Mouse (Mus musculus): ENCODE results near the gene Tcam1. TPM values are rescaled to one million over a fixed set of nuclear protein-coding genes. Genes with fewer than 3 reads are reported as not detected.
A peak's percentile ranks its signal among the peaks of the same experiment; 100 is the strongest.

Tcam1 gene
- total and polyA plus RNA-seq, 3 experiments, result 4.6 to 8.9 TPM; not detected in 1

- no peak for DNase-seq (ENCODE audit: low read depth, low spot score)
- no peak overlapping the region for H3K27ac ChIP-seq (ENCODE audit: control insufficient read depth, low read depth, low read length)
These were observed 29.0 kb downstream of the Tcam1 start for GRCm38 (mm10) chr11:106305348-106306064.

GRCm38 (mm10) chr11:106306065-106306385 is 29.6 kb downstream of the Tcam1 start:
- no peak overlapping the region for H3K27ac ChIP-seq (ENCODE audit: control insufficient read depth, low read depth, low read length)
- no peaks in the 10 kb centered on the region for H3K9me3 ChIP-seq (replicated peaks; ENCODE audit: insufficient read depth, low read length)
- H3K36me3 ChIP-seq (ENCODE audit: control insufficient read depth in 1 of 2, insufficient read depth in 2 of 2, low read length in 2 of 2), result no peaks in the 10 kb centered on the region
- TF ChIP-seq MAFK (IDR thresholded peaks at IDR 0.05; ENCODE audit: borderline replicate concordance, low read depth, low read length), result peak; percentile 67
- no peak for TF ChIP-seq TCF12 (IDR thresholded peaks at IDR 0.05; ENCODE audit: low read depth, low read length)
- no peaks in the 10 kb centered on the region for H3K4me1 ChIP-seq (ENCODE audit: control insufficient read depth in 1 of 2, insufficient read depth in 2 of 2, low read length in 2 of 2)
- no peak overlapping the region for H3K9ac ChIP-seq (ENCODE audit: control insufficient read depth, low read depth, low read length, poor library complexity, severe bottlenecking)
- peaks cover 5 to 13% of the 10 kb centered on the region in 2 experiments; a peak in 2 of 4 replicates for H3K27me3 ChIP-seq (ENCODE audit: control insufficient read depth in 1 of 2, insufficient read depth in 2 of 2, low read length in 2 of 2)
- no peak for DNase-seq (ENCODE audit: low read depth, low spot score)
- no peaks in the 10 kb centered on the region for H3K79me2 ChIP-seq (ENCODE audit: control insufficient read depth, insufficient read depth, low read length, poor library complexity)
- H3K4me3 ChIP-seq (ENCODE audit: control insufficient read depth in 1 of 2, insufficient read depth in 1 of 2, low read depth in 2 of 2, low read length in 2 of 2), result no peak overlapping the region

More at GRCm38 (mm10) chr11:106305348-106306064, 29.0 kb downstream of the Tcam1 start:
- H3K79me2 ChIP-seq (ENCODE audit: control insufficient read depth, insufficient read depth, low read length, poor library complexity), result no peaks in the 10 kb centered on the region
- no peaks in the 10 kb centered on the region for H3K9me3 ChIP-seq (replicated peaks; ENCODE audit: insufficient read depth, low read length)
- H3K27me3 ChIP-seq (ENCODE audit: control insufficient read depth in 1 of 2, insufficient read depth in 2 of 2, low read length in 2 of 2), result peaks cover 5 to 13% of the 10 kb centered on the region in 2 experiments; a peak in 2 of 4 replicates
- no peaks in the 10 kb centered on the region for H3K4me1 ChIP-seq (ENCODE audit: control insufficient read depth in 1 of 2, insufficient read depth in 2 of 2, low read length in 2 of 2)
- no peak overlapping the region for H3K4me3 ChIP-seq (ENCODE audit: control insufficient read depth in 1 of 2, insufficient read depth in 1 of 2, low read depth in 2 of 2, low read length in 2 of 2)
- no peak for TF ChIP-seq ZC3H11A (IDR thresholded peaks at IDR 0.05; ENCODE audit: low read depth, low read length)
- TF ChIP-seq ZKSCAN1 (IDR thresholded peaks at IDR 0.05; ENCODE audit: low read depth, low read length), result no peak
- no peak for TF ChIP-seq MXI1 (IDR thresholded peaks at IDR 0.05; ENCODE audit: low read depth, low read length)
- no peak for TF ChIP-seq USF2 (IDR thresholded peaks at IDR 0.05; ENCODE audit: borderline replicate concordance in 1 of 2, insufficient read depth in 1 of 2, low read depth in 1 of 2, low read length in 2 of 2)
- no peak for TF ChIP-seq GATA1 (IDR thresholded peaks at IDR 0.05; ENCODE audit: low read depth, low read length)
- TF ChIP-seq RCOR1 (IDR thresholded peaks at IDR 0.05; ENCODE audit: low read depth, low read length), result no peak
- no peak for TF ChIP-seq CTCF (IDR thresholded peaks at IDR 0.05 in 2 of 3, conservative IDR thresholded peaks at IDR 0.05 in 1 of 3; ENCODE audit: control insufficient read depth in 1 of 3, insufficient read depth in 1 of 3, low read depth in 2 of 3, low read length in 3 of 3, poor library complexity in 1 of 3, severe bottlenecking in 1 of 3)
- no peak for TF ChIP-seq ZNF384 (IDR thresholded peaks at IDR 0.05; ENCODE audit: low read depth, low read length)
- no peak for TF ChIP-seq BHLHE40 (IDR thresholded peaks at IDR 0.05; ENCODE audit: borderline replicate concordance, low read depth, low read length)
- no peak for TF ChIP-seq UBTF (IDR thresholded peaks at IDR 0.05; ENCODE audit: borderline replicate concordance, insufficient read depth, low read depth, low read length)
- no peak for TF ChIP-seq HCFC1 (IDR thresholded peaks at IDR 0.05; ENCODE audit: low read depth, low read length)
- TF ChIP-seq EP300 (IDR thresholded peaks at IDR 0.05; ENCODE audit: low read depth in 1 of 2, low read length in 2 of 2), result no peak
- no peak for TF ChIP-seq SIN3A (IDR thresholded peaks at IDR 0.05; ENCODE audit: low read length)
- TF ChIP-seq NELFE (IDR thresholded peaks at IDR 0.05; ENCODE audit: low read depth, low read length), result no peak
- H3K36me3 ChIP-seq (ENCODE audit: control insufficient read depth in 1 of 2, insufficient read depth in 2 of 2, low read length in 2 of 2), result no peaks in the 10 kb centered on the region
- H3K9ac ChIP-seq (ENCODE audit: control insufficient read depth, low read depth, low read length, poor library complexity, severe bottlenecking), result no peak overlapping the region
